Mouse (Mus musculus): Measurements from ENCODE around the gene Ankrd36. TPM values are rescaled to one million over a fixed set of nuclear protein-coding genes. Genes with fewer than 3 reads are reported as not detected.

Gene Ankrd36
- not detected in 2 replicates for polyA plus RNA-seq (2015; fragmentation: Nextera tagmentation; extraction: Ambion mirVana)

DNA sequence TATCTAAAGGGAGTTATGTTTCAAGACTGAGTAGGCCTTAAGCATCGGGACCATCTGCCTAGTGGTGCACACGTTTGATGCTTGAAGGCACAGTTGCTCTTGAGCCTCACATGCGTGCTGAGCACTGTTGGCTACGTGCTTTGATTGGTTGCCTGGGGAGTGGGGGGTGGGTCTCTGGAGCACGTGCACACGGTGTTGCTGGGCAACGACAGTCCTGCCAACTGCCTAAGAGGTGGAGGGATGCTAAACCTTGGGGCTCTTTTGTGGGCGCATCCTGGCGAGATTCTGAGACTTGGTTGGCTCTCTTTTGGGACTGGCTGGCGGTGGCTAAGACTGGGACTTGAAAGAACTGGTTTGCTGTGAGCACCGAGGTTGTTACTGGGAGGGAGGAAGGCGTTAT, at the start of gene Ankrd36:
Ankrd36 (plus strand) TSS at position 211 of the 400 bp plus-strand sequence.
- H3K4me1 ChIP-seq (ENCODE audit: control insufficient read depth, insufficient read depth, low read length): no peaks in the 10 kb centered on the region
- no peak for ATAC-seq
- H3K4me2 ChIP-seq (ENCODE audit: low read length): no peak within 1 kb of the TSS
- H3K27me3 ChIP-seq (ENCODE audit: control insufficient read depth, insufficient read depth, low read depth, low read length): no peaks in the 10 kb centered on the region
- no peak within 1 kb of the TSS for H3K4me3 ChIP-seq (ENCODE audit: low read depth, low read length)
- H3K36me3 ChIP-seq (ENCODE audit: control insufficient read depth, insufficient read depth, low read length): no peaks in the 10 kb centered on the region
- 66% methylated on average over 12 of the region's 12 CpGs for WGBS
- H3K27ac ChIP-seq (ENCODE audit: low read length): no peak within 1 kb of the TSS
- no peak within 1 kb of the TSS for H3K9ac ChIP-seq (ENCODE audit: low read depth, low read length)
- H3K9me3 ChIP-seq (replicated peaks; ENCODE audit: control insufficient read depth, low read length, poor library complexity, severe bottlenecking): no peaks in the 10 kb centered on the region

DNA sequence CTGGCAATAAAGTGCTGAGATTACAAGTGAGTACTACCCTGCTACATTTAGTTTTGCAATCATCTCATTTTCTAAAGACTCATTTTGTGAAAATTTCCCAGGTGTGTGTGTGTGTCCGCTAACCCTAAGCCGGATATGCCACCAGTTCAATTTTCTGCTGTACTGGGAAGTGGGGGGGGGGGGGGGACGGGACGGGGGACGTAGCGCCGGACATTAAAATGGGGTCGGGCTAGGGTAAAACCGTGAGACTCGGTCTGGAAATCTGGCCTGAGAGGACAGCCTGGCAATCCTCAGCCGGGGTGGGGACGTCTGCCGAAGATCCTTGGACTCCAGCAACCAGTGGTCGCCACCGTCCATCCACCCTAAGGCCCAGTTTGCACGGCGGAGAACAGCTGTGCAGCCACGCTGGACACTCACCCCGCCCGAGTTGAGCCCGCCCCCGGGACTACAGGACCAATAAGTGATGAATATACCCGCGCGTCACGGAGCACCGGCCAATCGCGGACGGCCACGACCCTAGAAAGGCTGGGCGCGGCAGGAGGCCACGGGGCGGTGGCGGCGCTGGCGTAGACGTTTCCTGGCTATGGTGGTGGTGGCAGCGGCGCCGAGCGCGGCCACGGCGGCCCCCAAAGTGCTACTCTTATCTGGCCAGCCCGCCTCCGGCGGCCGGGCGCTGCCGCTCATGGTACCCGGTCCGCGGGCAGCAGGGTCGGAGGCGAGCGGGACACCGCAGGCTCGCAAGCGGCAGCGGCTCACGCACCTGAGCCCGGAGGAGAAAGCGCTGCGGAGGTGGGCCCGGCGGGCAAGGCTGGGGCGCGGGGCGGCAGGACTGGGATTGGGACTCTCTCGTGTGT, 48.8 kb upstream of the Ankrd36 start, which contains the start of gene Xbp1:
Xbp1 (plus strand) TSS at position 248 of the 854 bp plus-strand sequence.
- under 1% methylated on average over 70 of the region's 72 CpGs for WGBS
- Histone ChIP-seq H3K4me2 (ENCODE audit: low read length) (peak within 1 kb of the TSS; percentile 81), H3K9me3 (replicated peaks; ENCODE audit: control insufficient read depth, low read length, poor library complexity, severe bottlenecking) (no peaks in the 10 kb centered on the region), H3K4me1 (ENCODE audit: control insufficient read depth, insufficient read depth, low read length) (peaks cover 20% of the 10 kb centered on the region), H3K27ac (ENCODE audit: low read length) (peak within 1 kb of the TSS; percentile 95), H3K27me3 (ENCODE audit: control insufficient read depth, insufficient read depth, low read depth, low read length) (no peaks in the 10 kb centered on the region), H3K4me3 (ENCODE audit: low read depth, low read length) (peak within 1 kb of the TSS; percentile 96), H3K36me3 (ENCODE audit: control insufficient read depth, insufficient read depth, low read length) (peaks cover 20% of the 10 kb centered on the region), H3K9ac (ENCODE audit: low read depth, low read length) (peak within 1 kb of the TSS; percentile 100)
- ATAC-seq: peak; percentile 98

DNA sequence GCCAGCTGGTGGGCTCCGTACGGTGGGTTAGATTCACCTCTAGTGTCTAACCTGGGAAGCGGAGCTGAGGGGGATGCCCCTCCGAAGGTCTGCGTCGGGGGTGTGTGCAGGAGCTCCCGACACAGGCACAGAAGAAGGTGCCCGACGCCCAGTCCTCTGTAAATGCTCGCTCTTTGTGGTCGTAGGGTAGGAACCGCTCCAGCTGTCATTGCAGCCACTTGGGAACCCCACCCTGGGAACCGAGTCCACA, 48.3 kb upstream of the Ankrd36 start:
- peak overlapping the region; percentile 100 for H3K9ac ChIP-seq (ENCODE audit: low read depth, low read length)
- peaks cover 20% of the 10 kb centered on the region for H3K36me3 ChIP-seq (ENCODE audit: control insufficient read depth, insufficient read depth, low read length)
- H3K27me3 ChIP-seq (ENCODE audit: control insufficient read depth, insufficient read depth, low read depth, low read length): no peaks in the 10 kb centered on the region
- no peaks in the 10 kb centered on the region for H3K9me3 ChIP-seq (replicated peaks; ENCODE audit: control insufficient read depth, low read length, poor library complexity, severe bottlenecking)
- WGBS: under 1% methylated on average over 13 of the region's 13 CpGs
- peak overlapping the region; percentile 81 for H3K4me2 ChIP-seq (ENCODE audit: low read length)
- ATAC-seq: peak; percentile 60
- peak overlapping the region; percentile 96 for H3K4me3 ChIP-seq (ENCODE audit: low read depth, low read length)
- H3K27ac ChIP-seq (ENCODE audit: low read length): peak overlapping the region; percentile 95
- H3K4me1 ChIP-seq (ENCODE audit: control insufficient read depth, insufficient read depth, low read length): peaks cover 20% of the 10 kb centered on the region

GRCm38 (mm10) chr11:5521516-5522291, 47.8 kb upstream of the Ankrd36 start:
- under 1% methylated on average over 33 of the region's 34 CpGs for WGBS
- Histone ChIP-seq H3K4me2 (ENCODE audit: low read length) (peak overlapping the region; percentile 81), H3K36me3 (ENCODE audit: control insufficient read depth, insufficient read depth, low read length) (peaks cover 23% of the 10 kb centered on the region), H3K27ac (ENCODE audit: low read length) (peak overlapping the region; percentile 95), H3K9me3 (replicated peaks; ENCODE audit: control insufficient read depth, low read length, poor library complexity, severe bottlenecking) (no peaks in the 10 kb centered on the region), H3K4me1 (ENCODE audit: control insufficient read depth, insufficient read depth, low read length) (peaks cover 20% of the 10 kb centered on the region), H3K27me3 (ENCODE audit: control insufficient read depth, insufficient read depth, low read depth, low read length) (no peaks in the 10 kb centered on the region), H3K9ac (ENCODE audit: low read depth, low read length) (peak overlapping the region; percentile 100), H3K4me3 (ENCODE audit: low read depth, low read length) (peak overlapping the region; percentile 96)
- ATAC-seq: peak; percentile 23; the same call in 1 of the 2 replicates

DNA sequence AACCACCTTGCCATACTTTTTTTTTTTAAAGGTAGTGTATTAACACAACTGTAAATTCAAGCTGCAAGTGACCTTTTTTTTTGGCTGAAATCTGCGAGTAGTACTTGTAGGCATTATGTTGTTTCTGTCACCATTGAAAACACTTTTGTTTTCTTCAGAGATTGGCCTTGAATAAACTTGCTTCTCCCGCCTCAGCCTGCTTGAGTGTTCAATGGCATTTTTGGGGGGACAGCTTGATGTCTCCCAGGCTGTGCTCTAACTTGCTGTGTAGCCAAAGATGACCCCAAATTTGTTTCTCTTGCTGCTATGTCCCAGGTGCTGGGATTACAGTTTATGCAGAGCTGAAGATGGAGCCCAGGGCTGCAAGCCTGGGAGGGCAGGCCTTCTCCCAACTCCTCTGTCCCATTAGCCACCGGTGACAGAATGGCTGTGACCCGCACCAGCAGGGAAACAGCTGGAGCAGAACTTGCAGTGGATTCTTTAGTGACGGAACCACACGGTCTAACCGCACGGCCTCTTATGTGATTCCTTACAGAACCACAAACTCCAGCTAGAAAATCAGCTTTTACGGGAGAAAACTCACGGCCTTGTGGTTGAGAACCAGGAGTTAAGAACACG, 46.6 kb upstream of the Ankrd36 start:
- peak overlapping the region; percentile 81 for H3K4me2 ChIP-seq (ENCODE audit: low read length)
- no peaks in the 10 kb centered on the region for H3K27me3 ChIP-seq (ENCODE audit: control insufficient read depth, insufficient read depth, low read depth, low read length)
- H3K36me3 ChIP-seq (ENCODE audit: control insufficient read depth, insufficient read depth, low read length): peaks cover 23% of the 10 kb centered on the region
- H3K4me3 ChIP-seq (ENCODE audit: low read depth, low read length): peak overlapping the region; percentile 96; the same call in 1 of the 2 replicates
- H3K4me1 ChIP-seq (ENCODE audit: control insufficient read depth, insufficient read depth, low read length): peaks cover 20% of the 10 kb centered on the region
- no peak for ATAC-seq
- WGBS: 93% methylated on average over 11 of the region's 11 CpGs
- no peak overlapping the region for H3K27ac ChIP-seq (ENCODE audit: low read length)
- H3K9ac ChIP-seq (ENCODE audit: low read depth, low read length): 0 out of 2 replicates have a peak overlapping the region, but pooled peaks have one; percentile 100
- no peaks in the 10 kb centered on the region for H3K9me3 ChIP-seq (replicated peaks; ENCODE audit: control insufficient read depth, low read length, poor library complexity, severe bottlenecking)

GRCm38 (mm10) chr11:5525418-5525817, 44.1 kb upstream of the Ankrd36 start:
- Histone ChIP-seq H3K4me3 (ENCODE audit: low read depth, low read length) (no peak overlapping the region), H3K27me3 (ENCODE audit: control insufficient read depth, insufficient read depth, low read depth, low read length) (no peaks in the 10 kb centered on the region), H3K36me3 (ENCODE audit: control insufficient read depth, insufficient read depth, low read length) (peaks cover 25% of the 10 kb centered on the region), H3K4me2 (ENCODE audit: low read length) (no peak overlapping the region), H3K9me3 (replicated peaks; ENCODE audit: control insufficient read depth, low read length, poor library complexity, severe bottlenecking) (no peaks in the 10 kb centered on the region), H3K4me1 (ENCODE audit: control insufficient read depth, insufficient read depth, low read length) (peaks cover 20% of the 10 kb centered on the region), H3K27ac (ENCODE audit: low read length) (no peak overlapping the region), H3K9ac (ENCODE audit: low read depth, low read length) (no peak overlapping the region)
- WGBS: 92% methylated on average over 4 of the region's 4 CpGs
- ATAC-seq: no peak

- Histone ChIP-seq H3K9ac (ENCODE audit: low read depth, low read length) (no peak overlapping the region), H3K9me3 (replicated peaks; ENCODE audit: control insufficient read depth, low read length, poor library complexity, severe bottlenecking) (no peaks in the 10 kb centered on the region), H3K4me3 (ENCODE audit: low read depth, low read length) (no peak overlapping the region), H3K4me2 (ENCODE audit: low read length) (no peak overlapping the region), H3K27me3 (ENCODE audit: control insufficient read depth, insufficient read depth, low read depth, low read length) (no peaks in the 10 kb centered on the region), H3K36me3 (ENCODE audit: control insufficient read depth, insufficient read depth, low read length) (peaks cover 36% of the 10 kb centered on the region), H3K4me1 (ENCODE audit: control insufficient read depth, insufficient read depth, low read length) (peaks cover 20% of the 10 kb centered on the region), H3K27ac (ENCODE audit: low read length) (no peak overlapping the region)
- no peak for ATAC-seq
- WGBS: 92% methylated on average over 7 of the region's 7 CpGs
Observed at GRCm38 (mm10) chr11:5526573-5527439, 42.7 kb upstream of the Ankrd36 start.

- Histone ChIP-seq H3K27ac (ENCODE audit: low read length) (no peak overlapping the region), H3K27me3 (ENCODE audit: control insufficient read depth, insufficient read depth, low read depth, low read length) (no peaks in the 10 kb centered on the region), H3K4me2 (ENCODE audit: low read length) (no peak overlapping the region), H3K4me3 (ENCODE audit: low read depth, low read length) (no peak overlapping the region), H3K36me3 (ENCODE audit: control insufficient read depth, insufficient read depth, low read length) (peaks cover 41% of the 10 kb centered on the region), H3K9me3 (replicated peaks; ENCODE audit: control insufficient read depth, low read length, poor library complexity, severe bottlenecking) (no peaks in the 10 kb centered on the region), H3K9ac (ENCODE audit: low read depth, low read length) (no peak overlapping the region), H3K4me1 (ENCODE audit: control insufficient read depth, insufficient read depth, low read length) (peaks cover 9% of the 10 kb centered on the region)
- ATAC-seq: no peak
- 81% methylated on average over 5 of the region's 5 CpGs for WGBS
Observed at GRCm38 (mm10) chr11:5527865-5528523, 41.5 kb upstream of the Ankrd36 start.

Measured in midbrain, embryonic 16.5 days (tissue).